Mouse (Mus musculus): ENCODE results near the gene Stard7. TPM values are rescaled to one million over a fixed set of nuclear protein-coding genes. Genes with fewer than 3 reads are reported as not detected.

The Stard7 gene
- polyA plus RNA-seq, 1 experiment: 71.1 TPM

DNA sequence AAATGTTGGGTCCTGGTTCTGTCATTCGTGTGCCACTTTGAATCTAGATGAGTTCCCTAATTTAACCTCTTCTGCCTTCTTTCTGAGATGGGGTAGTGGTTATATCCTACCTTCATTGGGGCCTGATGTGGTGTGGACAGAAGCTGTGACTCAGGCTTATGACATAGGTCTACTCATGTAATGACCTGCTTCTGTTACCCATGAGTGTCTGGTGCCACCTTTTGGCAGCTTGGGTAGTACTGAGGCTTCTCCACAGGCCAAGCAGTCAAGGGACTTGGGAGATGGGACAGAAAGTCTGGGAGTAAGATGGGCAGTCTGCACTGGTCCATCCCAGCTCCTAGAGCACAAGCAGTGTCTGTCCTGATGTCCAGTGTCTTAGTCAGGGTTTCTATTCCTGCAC lies 76.3 kb downstream of the Stard7 start:
- H3K4me1 ChIP-seq (ENCODE audit: control insufficient read depth, insufficient read depth, insufficient read length, low read length): no peaks in the 10 kb centered on the region
- H3K4me3 ChIP-seq (ENCODE audit: insufficient read depth, low read depth, low read length): no peak overlapping the region

DNA sequence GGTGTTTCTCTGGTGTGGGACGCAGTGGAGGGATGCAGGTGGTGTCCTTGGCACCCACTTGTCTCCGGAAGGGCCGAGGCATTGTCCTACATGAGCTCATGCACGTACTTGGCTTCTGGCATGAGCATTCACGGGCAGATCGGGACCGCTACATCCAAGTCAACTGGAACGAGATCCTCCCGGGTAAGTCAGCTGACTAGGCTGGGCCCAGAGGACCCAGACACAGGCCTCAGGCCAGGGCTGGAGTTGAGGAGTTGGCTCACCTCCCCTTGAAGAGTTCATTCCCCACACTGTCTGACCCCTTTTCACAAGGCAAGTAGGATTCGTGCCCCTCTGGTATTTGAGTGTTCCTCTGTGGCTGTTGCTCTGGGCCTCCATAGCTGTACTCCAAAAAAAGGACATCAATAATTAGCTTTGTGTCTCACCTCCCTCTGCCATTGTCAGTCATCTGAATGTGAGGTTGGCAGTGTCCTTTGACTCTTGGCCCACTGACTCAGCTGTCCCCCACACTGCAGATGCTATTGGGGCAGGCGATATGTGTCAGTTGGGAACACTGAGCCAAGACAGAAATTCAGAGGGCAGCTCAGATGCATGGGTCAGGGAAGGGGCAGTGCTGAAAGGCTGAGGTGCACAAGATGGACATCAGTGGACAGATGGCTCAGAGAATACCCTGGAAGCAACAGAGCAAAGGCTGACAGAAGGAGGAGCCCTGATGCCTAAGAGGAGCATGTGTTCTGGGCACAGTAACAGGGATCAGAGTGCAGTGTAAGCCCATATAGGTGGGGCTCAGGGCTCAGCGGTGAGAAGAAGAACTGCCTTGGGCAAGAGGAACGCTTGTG lies 77.3 kb downstream of the Stard7 start:
- H3K4me1 ChIP-seq (ENCODE audit: control insufficient read depth, insufficient read depth, insufficient read length, low read length): no peaks in the 10 kb centered on the region
- H3K4me3 ChIP-seq (ENCODE audit: insufficient read depth, low read depth, low read length): no peak overlapping the region
- no peak overlapping the region for H3K27ac ChIP-seq (replicated peaks; ENCODE audit: low read depth, low read length)

More for the DNA sequence above, 76.3 kb downstream of the Stard7 start:
- H3K27ac ChIP-seq (replicated peaks; ENCODE audit: low read depth, low read length): no peak overlapping the region

Other genes starting within 250 kb of the Stard7 start
- 68.1 and 106 TPM in 2 replicates for gene Blvra, start 199.6 kb upstream of the Stard7 start, polyA plus RNA-seq (2012; ENCODE audit: insufficient read depth, insufficient read length, missing spikeins)
- 1.0 and 1.5 TPM in 2 replicates for gene Ncaph, start 136.3 kb upstream of the Stard7 start, polyA plus RNA-seq (2012; ENCODE audit: insufficient read depth, insufficient read length, missing spikeins)
- 2.2 and 3.3 TPM in 2 replicates for gene Itpripl1, start 126.8 kb upstream of the Stard7 start, polyA plus RNA-seq (2012; ENCODE audit: insufficient read depth, insufficient read length, missing spikeins)
- 2.3 and 2.4 TPM in 2 replicates for gene 1810024B03Rik, start 61.9 kb upstream of the Stard7 start, polyA plus RNA-seq (2012; ENCODE audit: insufficient read depth, insufficient read length, missing spikeins)
- 26.7 and 31.7 TPM in 2 replicates for gene Snrnp200, start 61.8 kb upstream of the Stard7 start, polyA plus RNA-seq (2012; ENCODE audit: insufficient read depth, insufficient read length, missing spikeins)
- gene Ciao1, start 22.4 kb upstream of the Stard7 start, polyA plus RNA-seq (2012; ENCODE audit: insufficient read depth, insufficient read length, missing spikeins): 36.2 and 50.4 TPM in 2 replicates
- 18.6 and 27.3 TPM in 2 replicates for gene Tmem127, start 22.3 kb upstream of the Stard7 start, polyA plus RNA-seq (2012; ENCODE audit: insufficient read depth, insufficient read length, missing spikeins)
- gene Dusp2, start 65.9 kb downstream of the Stard7 start, polyA plus RNA-seq (2012; ENCODE audit: insufficient read depth, insufficient read length, missing spikeins): 0.63 TPM in 1 of 2 replicates, not detected in the other
- not detected in 2 replicates for gene Astl, start 68.4 kb downstream of the Stard7 start, polyA plus RNA-seq (2012; ENCODE audit: insufficient read depth, insufficient read length, missing spikeins)
- 0.38 TPM in 1 of 2 replicates, not detected in the other for gene Adra2b, start 93.0 kb downstream of the Stard7 start, polyA plus RNA-seq (2012; ENCODE audit: insufficient read depth, insufficient read length, missing spikeins)
- gene Gpat2, start 155.0 kb downstream of the Stard7 start, polyA plus RNA-seq (2012; ENCODE audit: insufficient read depth, insufficient read length, missing spikeins): not detected in 2 replicates
- 103 and 106 TPM in 2 replicates for gene Fahd2a, start 174.3 kb downstream of the Stard7 start, polyA plus RNA-seq (2012; ENCODE audit: insufficient read depth, insufficient read length, missing spikeins)